Mouse (Mus musculus) cortical plate, adult 2 months (tissue): Measurements from ENCODE around the gene Mynn.

Source experiments
- CTCF ChIP-seq: fragments of 200-500 bp; IDR thresholded peaks from 2 replicates; pipeline ENCODE4 v1.5.1; 2011; ENCODE audit warnings: mild to moderate bottlenecking, control low read depth, low read length; ENCODE audit not compliant: insufficient read depth; ENCODE audit errors: extremely low read depth
- POLR2A ChIP-seq: fragments of 200-500 bp; IDR thresholded peaks from 2 replicates; pipeline ENCODE4 v1.6.1; 2011; ENCODE audit warnings: mild to moderate bottlenecking, low read length, control low read depth; ENCODE audit not compliant: insufficient read depth; ENCODE audit errors: extremely low read depth

DNA sequence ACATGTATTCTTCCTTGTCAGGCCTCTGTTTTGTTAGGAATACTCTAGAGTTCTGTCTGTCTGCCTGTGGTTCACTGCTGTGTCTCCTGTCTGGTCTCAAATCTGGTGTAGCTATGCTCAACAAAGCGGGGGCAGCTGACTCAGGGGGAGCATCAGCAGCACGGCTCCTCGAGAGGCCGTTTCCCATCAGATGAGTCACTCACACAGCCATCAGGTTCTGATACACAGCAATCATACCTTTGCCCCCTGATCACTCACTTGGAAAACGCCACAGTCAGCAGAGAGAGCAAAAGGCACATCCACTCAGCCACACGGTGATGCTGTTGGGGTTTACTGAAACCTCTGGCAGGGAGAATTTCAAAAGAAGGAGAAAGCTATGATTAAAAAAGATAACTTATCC is 48.1 kb upstream of the Mynn start:
- no peak for TF ChIP-seq POLR2A
- no peak for TF ChIP-seq CTCF
